9 mouse cellular contexts compared by ENCODE assay signal in the genomic region with DNA sequence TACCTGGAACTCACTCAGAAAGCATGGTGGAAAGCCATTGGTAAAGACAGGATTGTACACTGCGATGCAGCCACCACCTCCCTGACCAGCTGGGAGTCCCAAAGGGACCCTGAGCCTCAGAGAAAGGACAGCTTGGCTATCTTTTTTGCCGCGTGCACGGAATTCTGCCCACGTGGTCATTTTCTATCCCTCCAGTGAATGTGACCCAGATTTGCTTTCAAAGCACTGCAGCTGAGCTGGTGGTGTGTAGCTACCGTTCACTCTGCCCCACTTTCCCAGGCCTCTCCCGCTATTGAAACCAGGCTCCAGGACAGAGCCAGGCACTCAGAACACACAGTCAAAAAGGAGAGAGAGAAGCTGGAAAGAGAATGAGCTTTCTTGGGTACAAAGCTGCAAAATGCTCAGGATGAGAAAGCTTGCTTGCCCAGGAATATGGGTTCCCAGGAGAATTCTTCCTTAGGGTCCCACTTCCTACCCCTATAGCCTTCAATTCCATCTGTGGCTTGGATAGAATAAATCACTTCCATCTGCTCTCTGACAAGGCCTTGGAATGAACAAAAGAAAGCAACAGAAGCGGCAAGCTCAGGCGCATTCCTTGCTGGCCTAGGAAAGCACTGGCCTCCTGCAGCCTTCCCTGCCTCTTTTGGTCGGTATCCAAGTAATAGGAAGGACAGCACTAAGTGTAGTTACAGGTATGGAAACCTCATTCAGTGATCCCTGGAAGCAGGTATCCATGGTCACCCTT. TPM values are rescaled to one million over a fixed set of nuclear protein-coding genes. Genes with fewer than 3 reads are reported as not detected.
DNase-seq lines count a peak whose midpoint lies in the region.
"Had no signal": no experiment of that assay in that cellular context is flagged by ENCODE, and none has a peak within 500 bp of the region (broad histone marks: within the 10 kb centered on the region; RNA-seq: fewer than 3 reads in every experiment).

No protein-coding gene starts in this region.

- H3K9me3 ChIP-seq in forebrain, embryonic 10.5 days = no peaks in the 10 kb centered on the region
- H3K9me3 ChIP-seq: liver, embryonic 13.5 days had no signal

- H3K27me3 ChIP-seq in forebrain, embryonic 10.5 days (ENCODE audit: poor library complexity, severe bottlenecking) = no peaks in the 10 kb centered on the region

- intact Hi-C loops in left cerebral cortex, postnatal 14 days (cut with DNase I) = no loop called here

- H3K27ac ChIP-seq in forebrain, embryonic 10.5 days = peak overlapping the region; percentile 69
- H3K27ac ChIP-seq: liver, embryonic 13.5 days had no signal

- 46% methylated on average over 10 of the region's 10 CpGs for WGBS in forebrain, embryonic 10.5 days

- no peak overlapping the region for H3K4me3 ChIP-seq in forebrain, embryonic 10.5 days
- H3K4me3 ChIP-seq: liver, embryonic 13.5 days had no signal

- H3K36me3 ChIP-seq in forebrain, embryonic 10.5 days (replicated peaks) = peaks cover 16% of the 10 kb centered on the region
- H3K36me3 ChIP-seq: liver, embryonic 13.5 days had no signal

- DNase-seq in cerebellum, adult 11-12 months = peak; percentile 70
- DNase-seq in cerebellum, adult 11 months = no peak
- peak; percentile 67 for DNase-seq in adipocyte (ENCODE audit: low spot score)
- no peak for DNase-seq in forebrain, embryonic 10.5 days (ENCODE audit: extremely low spot score, low spot score)
- peak; percentile 73 to 86 for DNase-seq in left cerebral cortex, postnatal 14 days (ENCODE audit: low spot score in 2 of 2)
- peak; percentile 84 for DNase-seq in retina, embryonic 14.5 days (ENCODE audit: low spot score)
- no peak for DNase-seq in thymus, postnatal 10 days (ENCODE audit: low spot score in 2 of 2)
- DNase-seq in lung, adult 18-20 months = no peak
- DNase-seq: liver, embryonic 13.5 days had no signal

- H3K4me1 ChIP-seq in forebrain, embryonic 10.5 days = peaks cover 29% of the 10 kb centered on the region
- H3K4me1 ChIP-seq: liver, embryonic 13.5 days had no signal

RNA-seq across cellular contexts. Expression of a gene that starts 6.9 kb away (rescaled TPM):
- polyA plus RNA-seq in forebrain, embryonic 10.5 days (2016; fragmentation: Nextera tagmentation; extraction: Ambion mirVana) = 43.8 and 50.2 TPM in 2 replicates
- total RNA-seq in left cerebral cortex, postnatal 14 days (2021) = 100 to 1,000 TPM; 211 to 227 TPM

RNA-seq across cellular contexts. Expression of a gene that starts 40.8 kb away (rescaled TPM):
- 299 and 315 TPM in 2 replicates for polyA plus RNA-seq in forebrain, embryonic 10.5 days (2016; fragmentation: Nextera tagmentation; extraction: Ambion mirVana)
- 100 to 1,000 TPM; 187 to 196 TPM for total RNA-seq in left cerebral cortex, postnatal 14 days (2021)

Comparison
In these comparisons a context has a peak if more than half of its experiments do, and no peak if none do; other contexts are left out.
1. DNase-seq: peak in cerebellum, adult 11-12 months (single experiment), adipocyte (single experiment), left cerebral cortex, postnatal 14 days (2 of 2) and retina, embryonic 14.5 days (single experiment); none in cerebellum, adult 11 months (single experiment), forebrain, embryonic 10.5 days (single experiment), thymus, postnatal 10 days (0 of 2) and lung, adult 18-20 months (0 of 2).